Mouse (Mus musculus) mouse embryonic stem cell (cell line): ENCODE results near the gene Lrp2.

Experiments
- in situ Hi-C, 2 experiments: fragments of 300-500 bp; cut with MboI; formaldehyde crosslinking; loops; 1 replicate in 1 of 2; 3 replicates in 1 of 2; pipeline ENCODE4 v1.14.3; 2019 to 2020; ENCODE audit warnings: low sequenced_read_pairs in 2 of 2, low pct_unique_long_range_greater_than_20kb in 1 of 2, mixed read lengths in 1 of 2; ENCODE audit not compliant: unreplicated experiment in 1 of 2

The Lrp2 gene

GRCm38 (mm10) chr2:69585886-69586398 is at the start of gene Lrp2:
Gene Lrp2 (minus strand): TSS chr2:69586065.
- in situ Hi-C loops, result loop anchor here in 1 of 2 experiments (25.0 kb wide), 1 partner anchor 1951 kb away; the partner anchor contains the start of genes Dlx1 and Dlx2

DNA sequence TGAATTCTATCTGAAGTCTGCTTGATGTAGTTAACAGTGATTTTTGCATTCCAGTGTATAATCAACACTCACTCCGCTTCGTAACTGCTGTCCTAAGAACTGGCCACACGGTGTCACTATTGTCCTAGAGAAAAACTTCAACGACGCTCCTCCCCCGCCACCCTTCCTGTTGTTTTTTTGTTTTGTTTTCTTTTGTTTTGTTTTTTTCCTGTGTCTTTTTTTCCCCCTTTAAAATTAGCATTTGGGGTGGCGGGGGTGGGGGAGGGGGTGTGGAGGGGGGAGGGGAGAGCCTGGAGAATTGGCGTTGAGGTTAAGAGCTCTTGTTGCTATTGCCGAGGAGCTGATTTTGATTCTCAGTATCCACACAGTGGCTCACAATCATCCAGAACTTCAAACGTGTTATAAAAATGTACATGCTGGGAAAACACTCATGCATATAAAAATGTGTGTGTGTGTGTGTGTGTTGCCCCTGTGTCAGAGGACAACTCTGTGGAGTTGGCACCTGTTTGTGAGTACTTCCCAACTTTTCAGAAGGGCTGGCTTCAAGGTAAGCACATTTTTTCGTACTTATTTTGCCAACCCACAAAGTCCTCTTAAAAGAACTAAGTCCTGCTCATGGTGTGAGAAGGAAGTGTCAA is 49.3 kb upstream of the Lrp2 start:
- in situ Hi-C loops, result loop anchor here in 1 of 2 experiments (5.0 to 10.0 kb wide), 2 partner anchors 42 to 140 kb away; no protein-coding TSS in a partner anchor

DNA sequence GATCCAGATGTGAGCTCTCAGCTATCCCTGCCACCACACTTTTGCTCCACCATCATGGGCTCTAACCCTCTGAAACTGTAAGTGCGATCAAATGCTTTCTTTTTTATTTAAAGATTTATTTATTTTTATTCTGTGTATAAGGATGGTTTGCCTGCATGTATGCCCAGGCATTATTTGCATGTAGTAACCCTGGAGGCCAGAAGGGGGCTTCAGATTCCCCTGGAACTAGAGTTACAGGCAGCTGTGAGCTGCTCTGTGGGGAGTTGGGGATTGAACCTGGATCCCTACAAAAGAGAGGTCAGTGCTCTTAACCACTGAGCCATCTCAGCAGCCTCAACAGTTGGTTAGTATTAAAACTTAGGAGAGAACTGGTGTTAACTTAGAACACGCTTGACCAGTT is 45.6 kb upstream of the Lrp2 start:
- in situ Hi-C loops, result loop anchor here in 1 of 2 experiments (10.0 kb wide), 1 partner anchor 143 kb away; no protein-coding TSS in a partner anchor

DNA sequence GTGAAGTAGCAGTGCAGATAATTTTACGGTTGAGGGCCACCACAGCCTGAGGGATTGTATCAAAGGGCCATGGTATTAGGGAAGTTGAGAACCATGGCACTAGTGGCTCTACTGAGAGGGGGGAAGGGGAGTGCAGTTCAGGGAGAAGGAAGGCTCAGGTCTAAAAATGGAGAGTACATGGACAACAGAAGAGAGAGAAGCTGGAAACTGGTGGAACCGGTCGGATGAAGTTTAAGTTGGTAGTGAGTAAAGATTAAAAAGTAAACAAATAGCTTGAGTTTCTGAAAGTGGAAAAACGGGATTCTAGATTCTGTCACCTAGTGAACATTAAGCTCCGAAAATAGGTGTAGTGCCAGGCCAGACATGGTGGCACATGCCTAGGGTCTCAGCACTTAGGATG is 44.9 kb upstream of the Lrp2 start:
- in situ Hi-C loops, result loop anchor here in 1 of 2 experiments (10.0 kb wide), 1 partner anchor 144 kb away; no protein-coding TSS in a partner anchor

DNA sequence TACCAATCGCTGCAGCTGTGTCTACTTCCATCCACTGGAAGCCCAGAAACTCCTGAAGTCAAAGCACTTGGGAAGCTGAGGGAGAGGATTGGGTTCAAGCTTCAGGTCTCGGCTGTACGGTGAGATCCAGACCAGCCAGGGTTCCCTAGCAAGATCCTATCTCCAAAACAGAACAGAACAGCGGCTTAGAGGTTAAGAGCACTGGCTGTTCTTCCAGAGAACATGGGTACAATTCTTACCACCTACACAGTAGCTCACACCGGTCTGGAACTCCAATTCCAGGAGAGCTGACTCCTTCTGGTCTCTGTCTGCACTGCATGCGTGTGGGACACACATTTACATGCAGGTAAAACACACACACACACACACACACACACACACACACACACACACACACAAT is 44.0 kb upstream of the Lrp2 start:
- in situ Hi-C loops, result loop anchor here in 1 of 2 experiments (10.0 kb wide), 1 partner anchor 145 kb away; no protein-coding TSS in a partner anchor

DNA sequence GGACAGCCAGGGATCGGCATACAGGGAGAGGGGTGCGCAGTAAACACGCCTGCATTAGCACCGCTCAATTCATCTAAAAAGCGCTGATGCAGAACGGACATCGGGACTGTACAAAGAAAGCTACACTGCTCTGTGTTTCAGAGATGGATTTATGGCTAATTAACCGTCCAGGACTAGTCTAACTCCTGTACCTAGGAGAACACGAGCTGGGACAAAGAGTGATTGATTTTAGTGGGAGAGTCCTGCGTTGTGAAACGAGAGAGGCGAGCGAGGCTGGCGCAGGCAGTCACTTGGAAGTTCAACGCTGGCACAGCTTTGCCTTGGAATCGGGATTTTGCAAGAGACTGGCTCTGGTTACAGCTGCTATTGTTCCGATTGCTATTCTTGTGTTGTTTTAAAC is 43.4 kb upstream of the Lrp2 start:
- in situ Hi-C loops, result no loop called here

DNA sequence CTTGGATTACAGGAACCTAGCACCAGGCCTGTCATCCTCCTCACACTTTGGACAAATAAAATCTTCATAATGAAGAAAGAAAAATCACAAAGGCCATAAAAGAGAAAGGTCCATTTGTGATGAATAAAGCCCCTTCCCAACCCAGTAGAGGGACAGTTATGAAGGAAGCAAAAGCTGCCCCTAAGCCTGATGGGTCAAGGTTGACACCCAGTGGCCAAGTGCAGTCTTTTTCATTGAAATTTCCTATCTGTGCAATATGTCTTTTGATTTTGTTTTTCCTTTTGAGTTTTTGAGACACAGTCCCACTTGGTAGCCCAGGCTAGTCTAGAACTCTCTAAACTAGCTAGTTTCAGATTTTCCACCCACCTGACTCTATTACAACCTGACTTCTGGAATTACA is 33.4 kb upstream of the Lrp2 start:
- in situ Hi-C loops, result no loop called here

GRCm38 (mm10) chr2:69618336-69618735 is 32.5 kb upstream of the Lrp2 start:
- in situ Hi-C loops, result no loop called here

DNA sequence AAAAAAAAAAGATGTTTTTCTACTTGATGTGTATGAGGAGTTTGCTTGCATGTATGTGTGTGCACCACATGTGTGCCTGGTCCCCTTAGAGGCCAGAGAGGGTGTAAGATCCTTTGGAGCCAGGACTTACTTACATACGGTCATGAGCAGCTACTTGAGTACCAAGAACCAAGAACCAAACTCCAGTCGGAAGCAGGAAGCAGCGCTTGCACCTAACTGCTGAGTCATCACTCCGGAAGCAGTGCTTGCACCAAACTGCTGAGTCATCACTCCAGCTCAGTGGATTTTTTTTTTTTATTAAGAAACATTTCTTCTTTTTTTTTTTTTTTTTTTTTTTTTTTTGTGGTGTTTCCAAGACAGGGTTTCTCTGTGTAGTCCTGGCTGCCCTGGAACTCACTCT is 27.4 kb upstream of the Lrp2 start:
- in situ Hi-C loops, result no loop called here

- in situ Hi-C loops, result no loop called here
Observed at GRCm38 (mm10) chr2:69612716-69613115, 26.9 kb upstream of the Lrp2 start.

GRCm38 (mm10) chr2:69612237-69612636 is 26.4 kb upstream of the Lrp2 start:
- in situ Hi-C loops, result no loop called here

- in situ Hi-C loops, result no loop called here
Observed at GRCm38 (mm10) chr2:69606621-69607020, 20.8 kb upstream of the Lrp2 start.

DNA sequence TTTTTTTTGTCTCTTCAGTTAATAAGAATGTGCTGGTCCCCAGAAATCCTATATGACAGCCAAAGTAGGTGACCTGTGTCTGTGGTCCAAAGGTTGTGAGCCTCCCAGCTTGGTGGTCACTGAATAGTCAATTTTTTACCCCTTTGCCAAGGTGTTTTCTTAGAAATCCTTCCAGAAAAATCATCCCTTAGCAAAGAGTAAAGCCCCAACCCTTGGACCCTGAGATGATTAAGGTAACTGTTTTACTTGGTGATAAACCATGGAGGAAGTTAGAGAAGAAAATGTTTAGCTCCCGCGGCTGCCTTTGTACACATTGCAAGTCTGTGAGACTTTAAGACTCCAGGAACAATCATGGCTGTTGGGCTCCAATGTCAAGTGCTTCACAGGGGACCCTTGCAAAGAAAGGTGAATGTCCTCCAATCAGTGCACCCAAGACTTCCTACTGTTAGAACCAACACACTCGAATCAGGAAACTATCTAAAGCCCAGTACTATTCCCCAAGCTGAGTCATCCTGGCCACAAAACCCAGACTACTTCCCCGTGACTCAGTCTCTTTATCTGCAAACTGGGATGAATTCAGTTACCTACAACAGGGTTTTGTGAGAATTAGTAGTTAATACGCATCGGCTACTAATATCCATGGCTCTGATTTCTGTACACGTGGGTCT is 18.0 kb upstream of the Lrp2 start:
- in situ Hi-C loops, result no loop called here

DNA sequence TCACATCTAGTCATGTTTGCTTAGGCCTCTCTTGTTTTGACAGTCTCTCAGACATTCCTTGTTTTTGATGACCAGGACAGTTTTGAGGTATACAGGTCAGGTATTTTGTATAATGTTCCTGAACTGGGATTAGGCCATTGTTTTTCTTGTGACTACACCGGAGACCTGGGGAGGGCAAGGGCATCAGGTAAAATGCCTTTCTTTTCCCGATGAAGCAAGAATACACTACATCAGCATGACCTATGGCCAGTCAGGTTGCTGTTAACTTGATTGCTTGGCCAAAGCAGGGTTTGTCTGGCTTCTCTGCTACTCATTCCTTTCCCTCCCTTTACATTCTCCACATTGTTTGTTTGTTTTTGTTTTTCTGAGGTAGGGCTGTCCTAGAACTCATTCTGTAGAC is 7.3 kb upstream of the Lrp2 start:
- in situ Hi-C loops, result loop anchor here in 1 of 2 experiments (25.0 kb wide), 1 partner anchor 1944 kb away; the partner anchor contains the start of genes Dlx1 and Dlx2

- in situ Hi-C loops, result loop anchor here in 1 of 2 experiments (25.0 kb wide), 1 partner anchor 1945 kb away; the partner anchor contains the start of genes Dlx1 and Dlx2
Observed at GRCm38 (mm10) chr2:69592536-69592935, 6.7 kb upstream of the Lrp2 start.

DNA sequence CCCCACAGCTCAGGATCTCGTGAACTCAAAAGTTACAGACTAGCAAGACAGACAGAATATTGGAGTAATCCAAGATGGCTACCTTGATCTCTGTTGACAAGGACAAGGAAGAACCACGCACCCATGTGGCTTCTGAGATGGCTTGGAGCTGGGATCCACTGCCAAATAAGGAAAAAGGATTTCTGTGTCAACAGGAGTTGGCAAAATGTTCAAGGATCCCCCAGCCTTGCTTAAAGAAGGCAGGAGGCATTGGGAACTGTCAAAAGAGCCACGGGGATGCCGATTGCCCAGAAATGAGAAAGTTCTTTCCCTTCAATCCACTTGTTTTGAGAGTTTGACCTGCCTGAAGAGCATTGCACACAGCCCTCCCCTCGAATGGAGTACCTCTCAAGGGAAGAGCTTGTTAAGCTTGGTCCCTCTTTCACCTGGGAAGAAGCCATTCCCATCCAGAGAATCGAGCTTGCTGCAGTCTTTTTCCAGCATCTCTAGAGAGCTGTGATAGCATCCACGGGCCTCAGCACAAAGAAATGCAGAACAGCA is 6.2 kb upstream of the Lrp2 start:
- in situ Hi-C loops, result loop anchor here in 1 of 2 experiments (25.0 kb wide), 1 partner anchor 1945 kb away; the partner anchor contains the start of genes Dlx1 and Dlx2

DNA sequence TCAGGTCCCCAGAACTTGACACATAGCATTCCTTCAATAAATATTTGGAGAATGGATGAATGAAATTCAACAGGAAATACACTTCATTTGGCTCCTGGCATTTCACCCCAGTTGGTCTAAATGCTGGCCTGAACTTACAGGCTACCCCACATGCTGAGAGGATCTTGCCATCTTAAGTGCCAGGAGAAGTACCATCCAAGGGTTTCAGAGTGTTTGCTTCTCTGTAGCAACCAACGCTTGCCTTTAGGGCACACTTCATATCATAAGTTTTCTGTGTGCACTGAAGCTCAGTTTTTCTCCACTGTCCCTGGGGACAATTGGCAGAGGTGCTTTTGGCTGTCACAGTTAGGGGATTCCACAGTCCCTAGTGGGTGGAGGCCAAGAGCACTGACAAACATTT is 4.7 kb upstream of the Lrp2 start:
- in situ Hi-C loops, result loop anchor here in 1 of 2 experiments (25.0 kb wide), 1 partner anchor 1947 kb away; the partner anchor contains the start of genes Dlx1 and Dlx2

- in situ Hi-C loops, result loop anchor here in 1 of 2 experiments (25.0 kb wide), 1 partner anchor 1949 kb away; the partner anchor contains the start of genes Dlx1 and Dlx2
Observed at GRCm38 (mm10) chr2:69587896-69588295, 2.0 kb upstream of the Lrp2 start.
